Mouse (Mus musculus): ENCODE results near the gene Arhgef3. TPM values are rescaled to one million over a fixed set of nuclear protein-coding genes. Genes with fewer than 3 reads are reported as not detected.

Gene Arhgef3
- polyA plus RNA-seq, 1 experiment from 2014 or later: 26.6 TPM

DNA sequence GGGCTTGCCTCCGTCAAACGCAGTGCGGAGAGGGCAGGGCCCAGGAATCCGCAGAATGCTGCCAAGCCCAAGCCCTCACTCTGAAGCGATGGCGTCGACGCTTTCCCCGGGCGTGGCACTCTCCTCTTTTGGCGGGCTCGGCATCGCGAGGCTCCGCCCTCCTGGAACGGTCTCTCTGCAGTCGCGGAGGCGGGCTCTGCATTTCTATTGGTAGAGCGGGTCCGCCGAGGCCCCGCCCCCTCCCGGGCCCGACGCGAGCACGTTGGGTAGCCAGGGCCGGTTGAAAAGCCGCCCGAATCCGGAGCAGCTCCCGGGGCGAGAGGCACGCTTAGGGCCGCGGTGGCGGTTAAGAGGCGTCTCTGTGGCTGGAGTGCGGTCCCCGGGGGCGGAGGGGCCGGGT, 313.9 kb downstream of the Arhgef3 start, which contains the start of gene Fam208a:
Gene Fam208a (plus strand): TSS at position 262 of the 400 bp plus-strand sequence.
- WGBS: 1% methylated on average over 38 of the region's 43 CpGs

DNA sequence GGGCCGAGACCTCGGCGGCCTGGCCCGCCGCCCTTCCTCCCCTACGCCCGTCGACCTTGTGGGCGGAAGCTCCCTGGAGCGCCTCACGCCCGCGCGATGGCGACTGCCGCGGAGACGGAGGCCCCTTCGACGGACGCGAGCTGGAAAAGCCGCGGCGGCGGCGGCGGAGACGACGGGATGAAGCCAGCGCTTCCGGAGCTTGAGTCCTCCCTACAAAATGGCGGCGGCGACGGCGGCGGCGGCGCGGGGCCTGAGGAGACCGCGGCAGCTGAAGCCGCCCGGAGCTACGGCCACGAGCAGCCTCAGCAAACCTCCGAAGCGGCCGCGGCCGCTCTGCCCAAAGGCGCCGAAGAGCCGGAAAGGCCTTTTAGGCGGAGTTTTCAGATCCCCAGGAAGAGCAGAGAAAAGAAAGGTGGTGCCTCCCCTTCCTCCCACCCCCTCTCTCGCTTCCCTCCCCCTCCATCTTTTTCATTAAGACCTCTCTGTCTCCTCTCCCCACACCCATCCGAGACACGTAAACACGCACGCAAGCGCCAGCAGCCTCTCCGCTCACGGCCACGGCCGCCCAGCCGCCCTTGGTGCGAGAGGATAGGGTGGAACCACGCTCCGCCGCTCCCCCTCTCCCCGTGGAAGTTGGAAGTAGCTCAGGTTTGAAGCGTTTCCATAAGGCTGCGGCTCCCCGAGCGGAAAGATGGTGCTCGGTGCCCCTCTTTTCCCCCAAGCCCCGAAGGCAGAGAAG, 314.4 kb downstream of the Arhgef3 start:
- peak overlapping the region; percentile 93 for H3K9ac ChIP-seq (replicated peaks)
- peaks cover 22% of the 10 kb centered on the region for H3K9me3 ChIP-seq
- peaks cover 22% of the 10 kb centered on the region for H3K36me3 ChIP-seq
- under 1% methylated on average over 70 of the region's 78 CpGs for WGBS
- peak overlapping the region; percentile 76 for H3K4me2 ChIP-seq
- no peaks in the 10 kb centered on the region for H3K27me3 ChIP-seq
- peak; percentile 87 for ATAC-seq (ENCODE audit: insufficient number of reproducible peaks, insufficient read depth, low FRiP score, low TSS enrichment, low read depth)
- 0 out of 2 replicates have a peak, but pooled peaks cover 3% of the 10 kb centered on the region for H3K4me1 ChIP-seq (replicated peaks)
- peak overlapping the region; percentile 68 for H3K4me3 ChIP-seq (replicated peaks)
- peak overlapping the region; percentile 99 for H3K27ac ChIP-seq

More for the DNA sequence above, 313.9 kb downstream of the Arhgef3 start, which contains the start of gene Fam208a:
- Histone ChIP-seq H3K4me2 (peak within 1 kb of the TSS; percentile 76), H3K36me3 (peaks cover 18% of the 10 kb centered on the region), H3K9me3 (peaks cover 22% of the 10 kb centered on the region), H3K27me3 (no peaks in the 10 kb centered on the region), H3K4me3 (replicated peaks) (peak within 1 kb of the TSS; percentile 68), H3K27ac (peak within 1 kb of the TSS; percentile 99), H3K4me1 (replicated peaks) (0 out of 2 replicates have a peak, but pooled peaks cover 3% of the 10 kb centered on the region), H3K9ac (replicated peaks) (peak within 1 kb of the TSS; percentile 93)
- peak; percentile 90 for ATAC-seq (ENCODE audit: insufficient number of reproducible peaks, insufficient read depth, low FRiP score, low TSS enrichment, low read depth)

DNA sequence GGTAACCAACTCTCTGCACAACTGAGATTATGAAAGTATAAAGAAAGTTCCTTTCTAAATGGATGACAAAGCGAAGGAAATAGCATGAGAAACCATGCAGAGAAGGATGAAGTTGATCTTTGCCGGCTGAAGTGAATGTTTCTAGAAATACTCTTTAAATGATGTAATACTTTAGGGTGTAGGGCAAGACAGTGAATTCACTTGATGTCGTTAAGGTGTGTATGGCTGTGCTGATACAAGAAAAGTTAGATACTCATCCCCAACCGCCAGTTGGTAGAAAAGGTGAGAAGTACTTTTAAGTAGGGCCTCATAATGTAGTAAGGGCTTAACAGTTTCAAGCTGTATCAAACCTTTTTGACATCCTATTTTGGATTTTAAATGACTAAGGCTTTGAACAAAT, 315.6 kb downstream of the Arhgef3 start:
- Histone ChIP-seq H3K27ac (no peak overlapping the region), H3K36me3 (peaks cover 30% of the 10 kb centered on the region), H3K27me3 (no peaks in the 10 kb centered on the region), H3K4me3 (replicated peaks) (no peak overlapping the region), H3K9ac (replicated peaks) (no peak overlapping the region), H3K4me1 (replicated peaks) (0 out of 2 replicates have a peak, but pooled peaks cover 3% of the 10 kb centered on the region), H3K4me2 (peak overlapping the region; percentile 76; the same call in 1 of the 2 replicates), H3K9me3 (peaks cover 15% of the 10 kb centered on the region)
- ATAC-seq (ENCODE audit: insufficient number of reproducible peaks, insufficient read depth, low FRiP score, low TSS enrichment, low read depth): no peak
- WGBS: 94% methylated on average over 4 of the region's 4 CpGs

DNA sequence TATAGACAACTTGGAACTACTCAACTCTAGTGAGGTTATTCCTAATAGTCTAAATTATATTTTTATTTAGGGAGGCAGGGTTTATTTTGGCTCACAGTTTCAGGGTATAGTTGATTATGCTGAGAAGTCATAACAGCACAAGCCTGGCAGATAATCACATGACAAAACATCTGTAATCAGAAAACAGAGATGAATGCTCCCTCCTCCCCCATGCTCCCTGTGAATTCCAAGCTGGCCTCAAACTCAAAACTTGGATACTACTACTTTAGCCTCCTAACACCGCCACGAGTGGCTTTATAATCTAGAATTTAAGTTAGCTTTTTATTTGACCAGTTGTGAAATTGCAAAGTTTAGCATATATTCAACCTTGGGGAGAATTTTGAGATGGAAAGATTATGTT, 317.4 kb downstream of the Arhgef3 start:
- ATAC-seq (ENCODE audit: insufficient number of reproducible peaks, insufficient read depth, low FRiP score, low TSS enrichment, low read depth): no peak
- no peak overlapping the region for H3K27ac ChIP-seq
- H3K9ac ChIP-seq (replicated peaks): no peak overlapping the region
- no peak overlapping the region for H3K4me3 ChIP-seq (replicated peaks)
- no peak overlapping the region for H3K4me2 ChIP-seq
- H3K36me3 ChIP-seq: peaks cover 43% of the 10 kb centered on the region
- peaks cover 15% of the 10 kb centered on the region for H3K9me3 ChIP-seq
- no peaks in the 10 kb centered on the region for H3K27me3 ChIP-seq
- H3K4me1 ChIP-seq (replicated peaks): 0 out of 2 replicates have a peak, but pooled peaks cover 3% of the 10 kb centered on the region
- 98% methylated on average over 2 of the region's 2 CpGs for WGBS

DNA sequence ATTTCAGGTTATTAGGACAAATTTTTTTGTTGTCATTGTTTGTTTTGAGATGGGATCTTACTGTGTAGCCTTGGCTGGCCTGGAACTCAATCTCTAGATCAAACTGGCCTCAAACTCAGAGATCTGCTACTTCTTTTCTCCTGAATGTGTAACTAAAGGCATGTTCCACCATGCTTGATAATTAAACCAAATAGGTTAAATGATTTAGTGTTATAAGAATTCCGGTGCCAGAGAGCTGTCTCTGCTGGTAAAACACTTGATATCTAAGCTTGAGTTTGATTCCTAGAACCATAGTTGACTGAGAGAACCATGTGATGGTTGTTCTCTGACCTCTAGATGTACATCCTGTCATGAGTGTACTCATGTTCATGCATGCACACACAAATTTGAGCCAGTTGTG, 321.4 kb downstream of the Arhgef3 start:
- peaks cover 46% of the 10 kb centered on the region for H3K36me3 ChIP-seq
- H3K4me3 ChIP-seq (replicated peaks): no peak overlapping the region
- no peak overlapping the region for H3K27ac ChIP-seq
- H3K27me3 ChIP-seq: no peaks in the 10 kb centered on the region
- H3K9ac ChIP-seq (replicated peaks): no peak overlapping the region
- H3K4me1 ChIP-seq (replicated peaks): no peaks in the 10 kb centered on the region
- no peak for ATAC-seq (ENCODE audit: insufficient number of reproducible peaks, insufficient read depth, low FRiP score, low TSS enrichment, low read depth)
- 0 out of 2 replicates have a peak, but pooled peaks cover 3% of the 10 kb centered on the region for H3K9me3 ChIP-seq
- no peak overlapping the region for H3K4me2 ChIP-seq
- WGBS: 98% methylated on average over 1 of the region's 1 CpGs

DNA sequence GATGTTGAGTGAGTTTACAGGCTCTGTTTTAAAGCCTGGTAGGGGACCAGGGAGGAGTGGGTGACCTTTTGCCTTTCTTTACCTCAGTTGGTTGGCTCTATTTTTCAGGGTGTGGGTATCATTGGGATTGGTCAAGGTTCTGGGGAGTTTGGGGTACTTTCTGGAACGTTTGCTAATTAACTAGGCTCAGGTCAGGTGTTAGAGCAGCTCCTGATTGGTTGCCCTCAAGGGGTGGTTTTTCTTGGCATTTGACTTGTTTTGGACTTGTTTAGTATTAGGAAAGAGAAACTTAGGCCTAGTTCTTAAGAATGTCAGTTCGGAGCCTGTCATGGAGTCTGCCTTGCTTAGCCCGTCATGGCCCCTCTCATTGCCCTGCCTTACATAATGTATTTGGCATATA, 322.1 kb downstream of the Arhgef3 start:
- 88% methylated on average over 3 of the region's 3 CpGs for WGBS

GRCm38 (mm10) chr14:27440921-27441320, 326.2 kb downstream of the Arhgef3 start:
- Histone ChIP-seq H3K4me1 (replicated peaks) (no peaks in the 10 kb centered on the region), H3K4me3 (replicated peaks) (no peak overlapping the region), H3K9ac (replicated peaks) (no peak overlapping the region), H3K4me2 (no peak overlapping the region), H3K9me3 (no peaks in the 10 kb centered on the region), H3K27me3 (no peaks in the 10 kb centered on the region), H3K36me3 (peaks cover 47% of the 10 kb centered on the region), H3K27ac (no peak overlapping the region)
- no peak for ATAC-seq (ENCODE audit: insufficient number of reproducible peaks, insufficient read depth, low FRiP score, low TSS enrichment, low read depth)

More for the DNA sequence above, 322.1 kb downstream of the Arhgef3 start:
- no peak for ATAC-seq (ENCODE audit: insufficient number of reproducible peaks, insufficient read depth, low FRiP score, low TSS enrichment, low read depth)
- no peak overlapping the region for H3K27ac ChIP-seq
- no peak overlapping the region for H3K4me2 ChIP-seq
- H3K9ac ChIP-seq (replicated peaks): no peak overlapping the region
- H3K4me3 ChIP-seq (replicated peaks): no peak overlapping the region
- peaks cover 44% of the 10 kb centered on the region for H3K36me3 ChIP-seq
- no peaks in the 10 kb centered on the region for H3K4me1 ChIP-seq (replicated peaks)
- H3K27me3 ChIP-seq: no peaks in the 10 kb centered on the region
- H3K9me3 ChIP-seq: 0 out of 2 replicates have a peak, but pooled peaks cover 3% of the 10 kb centered on the region

DNA sequence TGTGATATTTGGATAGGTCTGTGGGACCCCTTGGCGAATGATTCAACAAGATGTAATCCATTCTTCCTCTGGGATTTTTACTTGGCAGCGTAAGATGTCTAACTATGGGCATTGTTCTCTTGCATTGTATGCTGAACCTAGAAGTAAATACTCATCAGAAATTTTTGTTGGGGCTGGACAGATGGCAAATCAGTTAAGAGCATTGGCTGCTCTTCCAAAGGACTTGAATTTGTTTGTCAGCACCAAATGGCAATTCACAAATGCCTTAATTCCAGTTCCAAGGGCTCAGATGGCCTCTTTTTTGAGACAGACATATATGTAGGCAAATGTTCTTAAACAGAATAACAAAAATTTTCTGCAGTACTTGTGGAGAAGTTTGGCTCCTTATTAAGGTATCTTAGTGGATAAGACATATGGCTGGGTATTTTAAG, 330.2 kb downstream of the Arhgef3 start:
- H3K4me2 ChIP-seq: no peak overlapping the region
- 94% methylated on average over 2 of the region's 2 CpGs for WGBS
- no peaks in the 10 kb centered on the region for H3K9me3 ChIP-seq
- no peak overlapping the region for H3K4me3 ChIP-seq (replicated peaks)
- no peaks in the 10 kb centered on the region for H3K4me1 ChIP-seq (replicated peaks)
- no peak overlapping the region for H3K27ac ChIP-seq
- peaks cover 55% of the 10 kb centered on the region for H3K36me3 ChIP-seq
- H3K27me3 ChIP-seq: no peaks in the 10 kb centered on the region
- H3K9ac ChIP-seq (replicated peaks): no peak overlapping the region
- ATAC-seq (ENCODE audit: insufficient number of reproducible peaks, insufficient read depth, low FRiP score, low TSS enrichment, low read depth): no peak

DNA sequence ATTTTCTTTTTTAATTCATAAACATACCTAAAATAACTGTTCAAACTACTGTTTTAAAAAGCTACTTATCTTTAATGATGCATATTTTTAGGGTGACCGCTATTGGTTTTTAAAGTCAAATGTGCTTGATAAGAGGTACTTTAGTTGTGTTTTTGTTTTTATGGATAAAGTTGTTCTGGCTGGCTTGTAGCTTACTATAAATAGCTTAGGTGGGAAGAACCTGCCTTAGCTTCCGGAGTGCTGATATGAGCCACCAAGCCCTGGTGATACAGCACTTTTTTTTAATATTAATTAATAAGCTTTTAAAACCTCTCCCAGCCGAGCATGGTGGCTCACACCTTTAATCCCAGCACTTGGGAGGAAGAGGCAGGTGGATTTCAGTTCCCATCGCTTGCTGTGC, 332.3 kb downstream of the Arhgef3 start:
- no peak overlapping the region for H3K4me3 ChIP-seq (replicated peaks)
- H3K4me2 ChIP-seq: no peak overlapping the region
- H3K27me3 ChIP-seq: no peaks in the 10 kb centered on the region
- 89% methylated on average over 4 of the region's 4 CpGs for WGBS
- no peak for ATAC-seq (ENCODE audit: insufficient number of reproducible peaks, insufficient read depth, low FRiP score, low TSS enrichment, low read depth)
- H3K36me3 ChIP-seq: peaks cover 63% of the 10 kb centered on the region
- H3K27ac ChIP-seq: no peak overlapping the region
- H3K9ac ChIP-seq (replicated peaks): no peak overlapping the region
- H3K9me3 ChIP-seq: no peaks in the 10 kb centered on the region
- H3K4me1 ChIP-seq (replicated peaks): no peaks in the 10 kb centered on the region

All from limb, embryonic 12.5 days (tissue).